ENCODE assay signal across 8 mouse cellular contexts in the genomic region with DNA sequence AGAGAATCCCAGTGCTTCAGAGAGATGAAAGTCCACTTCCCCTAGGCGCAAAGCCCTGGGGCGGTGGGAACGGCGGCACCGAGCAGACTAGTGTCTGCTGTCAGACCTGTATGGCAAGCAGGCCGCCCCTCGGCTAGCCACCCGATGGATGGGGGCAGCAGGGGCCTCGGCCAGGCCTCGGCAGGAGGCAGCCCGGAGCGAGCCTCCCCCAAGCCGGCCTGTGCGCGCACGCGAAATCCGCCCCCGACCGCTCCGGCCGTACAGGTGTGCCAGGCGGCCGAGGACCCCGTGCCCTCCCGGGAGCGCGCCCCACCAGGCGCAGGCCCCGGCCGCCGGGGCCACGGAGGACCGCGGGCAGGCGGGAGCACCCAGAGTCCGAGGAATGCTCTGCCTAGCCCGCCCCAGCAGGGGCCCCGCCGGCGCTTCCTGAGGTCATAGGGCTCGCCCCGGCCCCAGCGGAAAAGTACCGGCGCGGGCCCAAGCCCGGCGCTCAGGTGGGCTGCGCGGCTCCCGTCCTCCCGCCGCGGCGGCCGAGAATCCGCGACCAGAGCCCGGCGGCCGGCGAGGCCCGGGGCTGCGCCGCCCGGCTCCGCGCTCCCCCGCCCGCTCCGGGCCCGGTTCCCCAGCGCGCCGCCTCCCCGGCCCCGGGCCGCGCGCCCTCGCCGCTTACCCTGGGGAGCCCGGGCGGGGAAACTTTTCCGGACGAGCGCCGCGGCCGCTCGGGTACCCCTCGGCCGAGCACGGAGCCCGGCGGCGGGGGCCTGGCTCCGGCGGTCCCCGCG. TPM values are rescaled to one million over a fixed set of nuclear protein-coding genes. Genes with fewer than 3 reads are reported as not detected.
DNase-seq lines count a peak whose midpoint lies in the region; ATAC-seq and TF ChIP-seq lines count a peak whose summit lies in the region.

No protein-coding gene starts in this region.

- no peak for TF ChIP-seq CTCF in ES-Bruce4 (IDR thresholded peaks at IDR 0.05; ENCODE audit: low read depth, low read length)
- TF ChIP-seq CTCF in thymus, adult 2 months (IDR thresholded peaks at IDR 0.05; ENCODE audit: borderline replicate concordance, control insufficient read depth, extremely low read depth, insufficient read depth, low read length, poor library complexity): 0 out of 2 replicates have a peak, but pooled peaks have one; percentile 27

- under 1% methylated on average over 83 of the region's 102 CpGs for WGBS in hindbrain, embryonic 11.5 days
- 1% methylated on average over 68 of the region's 102 CpGs for WGBS in limb, embryonic 13.5 days
- WGBS in midbrain, embryonic 13.5 days: under 1% methylated on average over 80 of the region's 102 CpGs
- WGBS in thymus, adult 2 months: 3% methylated on average over 83 of the region's 102 CpGs

- H3K4me1 ChIP-seq in ES-Bruce4 (ENCODE audit: control insufficient read depth, insufficient read depth, low read length): peaks cover 1% of the 10 kb centered on the region
- H3K4me1 ChIP-seq in erythroblast, embryonic 14.5 days (ENCODE audit: control insufficient read depth): peaks cover 33% of the 10 kb centered on the region
- peaks cover 6% of the 10 kb centered on the region; the same call in 1 of the 2 replicates for H3K4me1 ChIP-seq in hindbrain, embryonic 11.5 days (replicated peaks; ENCODE audit: control insufficient read depth, insufficient read depth, low read length)
- peaks cover 36% of the 10 kb centered on the region for H3K4me1 ChIP-seq in limb, embryonic 13.5 days
- peaks cover 36% of the 10 kb centered on the region for H3K4me1 ChIP-seq in midbrain, embryonic 13.5 days (replicated peaks)
- peaks cover 28% of the 10 kb centered on the region for H3K4me1 ChIP-seq in thymus, adult 2 months (replicated peaks; ENCODE audit: control insufficient read depth, insufficient read depth, low read length)

- DNase-seq in adrenal gland, adult 2 months: peak; percentile 78
- peak; percentile 58 for DNase-seq in hindbrain, embryonic 11.5 days (ENCODE audit: low spot score)
- DNase-seq in thymus, adult 2 months: peak; percentile 47

- no peaks in the 10 kb centered on the region for H3K27me3 ChIP-seq in ES-Bruce4 (ENCODE audit: control insufficient read depth, insufficient read depth, low read length, poor library complexity, severe bottlenecking)
- peaks cover 72% of the 10 kb centered on the region for H3K27me3 ChIP-seq in erythroblast, embryonic 14.5 days (ENCODE audit: control insufficient read depth)
- H3K27me3 ChIP-seq in hindbrain, embryonic 11.5 days (ENCODE audit: control insufficient read depth, insufficient read depth, low read length): no peaks in the 10 kb centered on the region
- H3K27me3 ChIP-seq in limb, embryonic 13.5 days: 0 out of 2 replicates have a peak, but pooled peaks cover 15% of the 10 kb centered on the region
- H3K27me3 ChIP-seq in midbrain, embryonic 13.5 days: peaks cover 27% of the 10 kb centered on the region
- H3K27me3 ChIP-seq in thymus, adult 2 months (ENCODE audit: control insufficient read depth, insufficient read depth, low read length): no peaks in the 10 kb centered on the region

- H3K4me2 ChIP-seq in hindbrain, embryonic 11.5 days (replicated peaks; ENCODE audit: low read depth, low read length): peak overlapping the region; percentile 92
- peak overlapping the region; percentile 94 for H3K4me2 ChIP-seq in limb, embryonic 13.5 days (replicated peaks)
- peak overlapping the region; percentile 92 for H3K4me2 ChIP-seq in midbrain, embryonic 13.5 days (replicated peaks)

- no peak for TF ChIP-seq EP300 in ES-Bruce4 (IDR thresholded peaks at IDR 0.05; ENCODE audit: insufficient read depth, low read depth, low read length)

- TF ChIP-seq POLR2A in ES-Bruce4 (IDR thresholded peaks at IDR 0.05; ENCODE audit: insufficient read depth, low read length): no peak
- no peak for TF ChIP-seq POLR2A in thymus, adult 2 months (IDR thresholded peaks at IDR 0.05; ENCODE audit: control insufficient read depth, extremely low read depth, insufficient read depth, low read length, poor library complexity)

- peak overlapping the region; percentile 65 for H3K4me3 ChIP-seq in ES-Bruce4 (ENCODE audit: low read depth, low read length)
- H3K4me3 ChIP-seq in erythroblast, embryonic 14.5 days (replicated peaks): peak overlapping the region; percentile 71
- peak overlapping the region; percentile 91 for H3K4me3 ChIP-seq in hindbrain, embryonic 11.5 days (ENCODE audit: low read depth, low read length)
- H3K4me3 ChIP-seq in limb, embryonic 13.5 days: peak overlapping the region; percentile 95
- H3K4me3 ChIP-seq in midbrain, embryonic 13.5 days (replicated peaks): peak overlapping the region; percentile 77
- H3K4me3 ChIP-seq in thymus, adult 2 months (ENCODE audit: control insufficient read depth, insufficient read depth, low read length): peak overlapping the region; percentile 76

- H3K27ac ChIP-seq in ES-Bruce4 (ENCODE audit: insufficient read depth, low read length): no peak overlapping the region
- H3K27ac ChIP-seq in hindbrain, embryonic 11.5 days (ENCODE audit: low read depth, low read length): peak overlapping the region; percentile 73
- peak overlapping the region; percentile 88 for H3K27ac ChIP-seq in limb, embryonic 13.5 days
- H3K27ac ChIP-seq in midbrain, embryonic 13.5 days: peak overlapping the region; percentile 80
- no peak overlapping the region for H3K27ac ChIP-seq in thymus, adult 2 months (ENCODE audit: control insufficient read depth, insufficient read depth, low read length)

- no peaks in the 10 kb centered on the region for H3K36me3 ChIP-seq in ES-Bruce4 (ENCODE audit: control insufficient read depth, insufficient read depth, low read length, poor library complexity, severe bottlenecking)
- H3K36me3 ChIP-seq in erythroblast, embryonic 14.5 days (ENCODE audit: control insufficient read depth): peaks cover 8% of the 10 kb centered on the region
- no peaks in the 10 kb centered on the region for H3K36me3 ChIP-seq in hindbrain, embryonic 11.5 days (ENCODE audit: control insufficient read depth, insufficient read depth, low read length)
- peaks cover 13% of the 10 kb centered on the region for H3K36me3 ChIP-seq in limb, embryonic 13.5 days
- peaks cover 9% of the 10 kb centered on the region for H3K36me3 ChIP-seq in midbrain, embryonic 13.5 days
- peaks cover under 1% of the 10 kb centered on the region for H3K36me3 ChIP-seq in thymus, adult 2 months (ENCODE audit: control insufficient read depth, insufficient read depth, low read length)

- peak; percentile 61 for ATAC-seq in hindbrain, embryonic 11.5 days (ENCODE audit: low FRiP score)
- ATAC-seq in limb, embryonic 13.5 days (ENCODE audit: low FRiP score, low read depth): peak; percentile 42; the same call in 1 of the 2 replicates
- ATAC-seq in midbrain, embryonic 13.5 days: peak; percentile 62
- no peak for ATAC-seq in megakaryocyte-erythroid progenitor cell, adult 5-6 weeks (replicated peaks; ENCODE audit: low FRiP score, low TSS enrichment, poor library complexity, severe bottlenecking)

- H3K9me3 ChIP-seq in ES-Bruce4 (replicated peaks; ENCODE audit: control insufficient read depth, insufficient read depth, low read length, poor library complexity, severe bottlenecking): no peaks in the 10 kb centered on the region
- no peaks in the 10 kb centered on the region for H3K9me3 ChIP-seq in erythroblast, embryonic 14.5 days (ENCODE audit: control insufficient read depth, low read length)
- no peaks in the 10 kb centered on the region for H3K9me3 ChIP-seq in hindbrain, embryonic 11.5 days (ENCODE audit: control insufficient read depth, low read length)
- no peaks in the 10 kb centered on the region for H3K9me3 ChIP-seq in limb, embryonic 13.5 days
- H3K9me3 ChIP-seq in midbrain, embryonic 13.5 days: no peaks in the 10 kb centered on the region

- H3K9ac ChIP-seq in ES-Bruce4 (ENCODE audit: low read depth, poor library complexity, severe bottlenecking): peak overlapping the region; percentile 98
- H3K9ac ChIP-seq in hindbrain, embryonic 11.5 days (ENCODE audit: low read depth, low read length): peak overlapping the region; percentile 90
- peak overlapping the region; percentile 97 for H3K9ac ChIP-seq in limb, embryonic 13.5 days
- peak overlapping the region; percentile 92 for H3K9ac ChIP-seq in midbrain, embryonic 13.5 days (replicated peaks)

RNA-seq across cellular contexts. Expression of a gene that starts 3.2 kb away (rescaled TPM):
- 32.5 and 40.3 TPM in 2 replicates for polyA plus RNA-seq in ES-Bruce4 (2011; ENCODE audit: insufficient read depth, insufficient read length, low read depth, missing spikeins)
- total RNA-seq in adrenal gland, adult 2 months (2021): 100 to 1,000 TPM; 158 to 185 TPM
- polyA plus RNA-seq in adrenal gland, adult 2 months (2012; rRNA removed): 225 and 227 TPM in 2 replicates
- polyA plus RNA-seq in erythroblast, embryonic 14.5 days (2012): 0.65 and 0.76 TPM in 2 replicates
- polyA plus RNA-seq in hindbrain, embryonic 11.5 days (2014; fragmentation: Nextera tagmentation; extraction: Ambion mirVana): 3.4 and 4.1 TPM in 2 replicates
- 12.0 and 12.5 TPM in 2 replicates for polyA plus RNA-seq in limb, embryonic 13.5 days (2015; fragmentation: Nextera tagmentation; extraction: Ambion mirVana)
- 3.2 and 3.6 TPM in 2 replicates for polyA plus RNA-seq in midbrain, embryonic 13.5 days (2015; fragmentation: Nextera tagmentation; extraction: Ambion mirVana)
- 56.4 and 62.9 TPM in 2 replicates for polyA plus RNA-seq in thymus, adult 2 months (2012; rRNA removed)
- total RNA-seq in megakaryocyte-erythroid progenitor cell, adult 5-6 weeks (2014; fragmentation: Nextera tagmentation): 24.9 and 31.5 TPM in 2 replicates
- total RNA-seq in megakaryocyte-erythroid progenitor cell, adult 5-6 weeks (2017): 8.2 and 10.0 TPM in 2 replicates

RNA-seq across cellular contexts. Expression of a gene that starts 14.3 kb away (rescaled TPM):
- polyA plus RNA-seq in ES-Bruce4 (2011; ENCODE audit: insufficient read depth, insufficient read length, low read depth, missing spikeins): 0.76 and 3.1 TPM in 2 replicates
- 10 to 100 TPM in 1 of 2 experiments, 1 to 10 TPM in 1; 7.9 to 13.0 TPM for total RNA-seq in adrenal gland, adult 2 months (2021)
- 13.1 and 14.8 TPM in 2 replicates for polyA plus RNA-seq in adrenal gland, adult 2 months (2012; rRNA removed)
- 0.69 and 0.95 TPM in 2 replicates for polyA plus RNA-seq in erythroblast, embryonic 14.5 days (2012)
- 5.8 and 9.5 TPM in 2 replicates for polyA plus RNA-seq in hindbrain, embryonic 11.5 days (2014; fragmentation: Nextera tagmentation; extraction: Ambion mirVana)
- polyA plus RNA-seq in limb, embryonic 13.5 days (2015; fragmentation: Nextera tagmentation; extraction: Ambion mirVana): 11.5 and 14.3 TPM in 2 replicates
- polyA plus RNA-seq in midbrain, embryonic 13.5 days (2015; fragmentation: Nextera tagmentation; extraction: Ambion mirVana): 3.0 and 5.0 TPM in 2 replicates
- polyA plus RNA-seq in thymus, adult 2 months (2012; rRNA removed): 21.6 and 27.3 TPM in 2 replicates
- 12.5 and 23.2 TPM in 2 replicates for total RNA-seq in megakaryocyte-erythroid progenitor cell, adult 5-6 weeks (2014; fragmentation: Nextera tagmentation)
- total RNA-seq in megakaryocyte-erythroid progenitor cell, adult 5-6 weeks (2017): 1.8 and 17.9 TPM in 2 replicates

RNA-seq across cellular contexts. Expression of a gene that starts 30.9 kb away (rescaled TPM):
- polyA plus RNA-seq in ES-Bruce4 (2011; ENCODE audit: insufficient read depth, insufficient read length, low read depth, missing spikeins): 16.1 and 18.1 TPM in 2 replicates
- total RNA-seq in adrenal gland, adult 2 months (2021): 10 to 100 TPM; 77.2 to 99.3 TPM
- 252 and 304 TPM in 2 replicates for polyA plus RNA-seq in adrenal gland, adult 2 months (2012; rRNA removed)
- polyA plus RNA-seq in erythroblast, embryonic 14.5 days (2012): 0.05 and 0.14 TPM in 2 replicates
- 7.7 and 9.8 TPM in 2 replicates for polyA plus RNA-seq in hindbrain, embryonic 11.5 days (2014; fragmentation: Nextera tagmentation; extraction: Ambion mirVana)
- polyA plus RNA-seq in limb, embryonic 13.5 days (2015; fragmentation: Nextera tagmentation; extraction: Ambion mirVana): 22.0 and 24.4 TPM in 2 replicates
- polyA plus RNA-seq in midbrain, embryonic 13.5 days (2015; fragmentation: Nextera tagmentation; extraction: Ambion mirVana): 19.4 and 21.3 TPM in 2 replicates
- 188 and 213 TPM in 2 replicates for polyA plus RNA-seq in thymus, adult 2 months (2012; rRNA removed)
- 20.3 and 33.2 TPM in 2 replicates for total RNA-seq in megakaryocyte-erythroid progenitor cell, adult 5-6 weeks (2014; fragmentation: Nextera tagmentation)
- total RNA-seq in megakaryocyte-erythroid progenitor cell, adult 5-6 weeks (2017): 10.8 and 19.4 TPM in 2 replicates

RNA-seq across cellular contexts. Expression of a gene that starts 59.1 kb away (rescaled TPM):
- polyA plus RNA-seq in ES-Bruce4 (2011; ENCODE audit: insufficient read depth, insufficient read length, low read depth, missing spikeins): 9.7 and 12.8 TPM in 2 replicates
- 10 to 100 TPM; 45.5 to 50.8 TPM for total RNA-seq in adrenal gland, adult 2 months (2021)
- polyA plus RNA-seq in adrenal gland, adult 2 months (2012; rRNA removed): 25.1 and 36.4 TPM in 2 replicates
- 1.4 and 1.8 TPM in 2 replicates for polyA plus RNA-seq in erythroblast, embryonic 14.5 days (2012)
- polyA plus RNA-seq in hindbrain, embryonic 11.5 days (2014; fragmentation: Nextera tagmentation; extraction: Ambion mirVana): 18.4 and 25.3 TPM in 2 replicates
- polyA plus RNA-seq in limb, embryonic 13.5 days (2015; fragmentation: Nextera tagmentation; extraction: Ambion mirVana): 21.5 and 23.5 TPM in 2 replicates
- polyA plus RNA-seq in midbrain, embryonic 13.5 days (2015; fragmentation: Nextera tagmentation; extraction: Ambion mirVana): 22.6 and 26.4 TPM in 2 replicates
- polyA plus RNA-seq in thymus, adult 2 months (2012; rRNA removed): 22.9 and 24.9 TPM in 2 replicates
- 13.2 and 17.8 TPM in 2 replicates for total RNA-seq in megakaryocyte-erythroid progenitor cell, adult 5-6 weeks (2014; fragmentation: Nextera tagmentation)
- total RNA-seq in megakaryocyte-erythroid progenitor cell, adult 5-6 weeks (2017): 10.9 and 40.6 TPM in 2 replicates

Comparison
In these comparisons a context has a peak if more than half of its experiments do, and no peak if none do; other contexts are left out.
1. H3K27ac ChIP-seq: peak in hindbrain, embryonic 11.5 days (single experiment), limb, embryonic 13.5 days (single experiment) and midbrain, embryonic 13.5 days (single experiment); none in ES-Bruce4 (single experiment) and thymus, adult 2 months (single experiment).
2. Peak in every context shown above with its lines, with median percentiles within 50 percentile points of each other: H3K4me3 ChIP-seq, H3K9ac ChIP-seq, DNase-seq and H3K4me2 ChIP-seq.